Mouse (Mus musculus) forebrain, embryonic 15.5 days (tissue): ENCODE data around the gene 2010300C02Rik. TPM values are rescaled to one million over a fixed set of nuclear protein-coding genes. Genes with fewer than 3 reads are reported as not detected.

Experiments
- ATAC-seq: fragments of 200-750 bp; cut with Nextera tagmentation; replicated peaks from 2 replicates; pipeline ENCODE4 v1.8.0; 2017; ENCODE audit warnings: mild to moderate bottlenecking, moderate TSS enrichment, moderate library complexity
- H3K27ac ChIP-seq: fragments of 300-500 bp; sonication (generic); replicated peaks from 2 replicates; pipeline ENCODE4 v1.5.1; 2015; ENCODE audit warnings: mild to moderate bottlenecking, inconsistent platforms
- H3K27me3 ChIP-seq: fragments of 300-500 bp; sonication (generic); 2 replicates; pipeline ENCODE4 v1.6.1; 2015; ENCODE audit warnings: inconsistent platforms
- H3K36me3 ChIP-seq: fragments of 300-500 bp; sonication (generic); 2 replicates; pipeline ENCODE4 v1.6.1; 2015; ENCODE audit warnings: mild to moderate bottlenecking, inconsistent platforms
- H3K4me1 ChIP-seq: fragments of 300-500 bp; sonication (generic); 2 replicates; pipeline ENCODE4 v1.6.1; 2015; ENCODE audit warnings: inconsistent platforms
- H3K4me2 ChIP-seq: fragments of 300-500 bp; sonication (generic); replicated peaks from 2 replicates; pipeline ENCODE4 v1.6.1; 2015; ENCODE audit warnings: mild to moderate bottlenecking, inconsistent platforms
- H3K4me3 ChIP-seq: fragments of 300-500 bp; sonication (generic); 2 replicates; pipeline ENCODE4 v1.5.1; 2015; ENCODE audit warnings: mild to moderate bottlenecking, inconsistent platforms
- H3K9ac ChIP-seq: fragments of 300-500 bp; sonication (generic); replicated peaks from 2 replicates; pipeline ENCODE4 v1.6.1; 2015; ENCODE audit warnings: mild to moderate bottlenecking, inconsistent platforms
- H3K9me3 ChIP-seq: fragments of 300-500 bp; sonication (generic); 2 replicates; pipeline ENCODE4 v1.6.1; 2016; ENCODE audit warnings: inconsistent platforms
- WGBS: fragments of 180-500 bp; shearing (Covaris S2); methylation state at CpG from one replicate; pipeline ENCODE4 v1.1.7; 2015; ENCODE audit warnings: mixed read lengths; 5-methylcytosine and 5-hydroxymethylcytosine counted together
- polyA plus RNA-seq: library from polyadenylated mRNA; unstranded; fragments of >200 nt; fragmentation: Nextera tagmentation; extraction: Ambion mirVana; gene quantifications from 2 replicates; pipeline ENCODE4 v1.2.1, GENCODE M21; 2015

2010300C02Rik gene
- polyA plus RNA-seq, 1 experiment from 2014 or later, result 2.9 TPM

DNA sequence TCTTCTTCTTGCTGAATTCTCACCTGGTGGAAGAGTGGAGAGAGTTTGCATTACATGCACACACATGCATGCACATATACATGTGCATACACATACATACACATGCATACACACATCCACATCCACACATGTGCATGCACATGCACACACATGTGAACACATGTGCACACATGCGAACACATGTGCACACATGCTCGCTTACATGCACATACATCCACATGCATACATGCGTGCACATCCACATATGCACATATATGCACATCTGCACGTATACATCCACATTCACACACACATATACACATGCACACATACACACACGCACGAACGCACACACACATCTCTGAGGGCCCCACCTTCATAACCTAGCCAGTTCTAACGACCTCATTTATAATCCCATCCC lies 136.7 kb downstream of the 2010300C02Rik start:
- Histone ChIP-seq H3K27me3 (no peaks in the 10 kb centered on the region), H3K36me3 (no peaks in the 10 kb centered on the region), H3K4me1 (no peaks in the 10 kb centered on the region), H3K9me3 (no peaks in the 10 kb centered on the region), H3K9ac (no peak overlapping the region), H3K27ac (no peak overlapping the region), H3K4me2 (no peak overlapping the region), H3K4me3 (no peak overlapping the region)
- no peak for ATAC-seq
- WGBS, result 93% methylated on average over 8 of the region's 8 CpGs

DNA sequence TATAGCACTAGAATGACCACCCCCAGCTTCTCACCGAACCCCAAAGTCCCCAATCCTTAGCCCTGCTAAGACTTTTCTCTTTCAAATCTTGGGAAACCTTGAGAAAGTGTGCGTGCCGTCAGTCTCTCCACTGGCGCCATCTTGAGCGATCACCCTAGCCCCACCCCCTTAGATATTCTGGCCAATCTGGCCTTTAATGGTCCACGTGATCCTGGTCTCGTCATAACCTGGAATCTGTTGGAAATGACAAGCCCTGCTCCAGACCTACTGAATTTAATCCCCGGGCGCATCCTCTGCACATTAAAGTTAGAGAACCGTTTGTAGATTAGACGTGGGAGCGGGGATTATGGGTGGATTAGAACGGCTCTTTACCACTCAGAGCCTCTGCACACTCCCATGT lies 140.2 kb downstream of the 2010300C02Rik start:
- ATAC-seq, result no peak
- WGBS, result 94% methylated on average over 13 of the region's 13 CpGs
- H3K9ac ChIP-seq, result no peak overlapping the region

GRCm38 (mm10) chr1:37572528-37573272 lies 147.2 kb downstream of the 2010300C02Rik start:
- ATAC-seq, result no peak
- Histone ChIP-seq H3K27me3 (no peaks in the 10 kb centered on the region), H3K36me3 (no peaks in the 10 kb centered on the region), H3K9me3 (no peaks in the 10 kb centered on the region), H3K4me2 (no peak overlapping the region), H3K4me1 (no peaks in the 10 kb centered on the region), H3K4me3 (no peak overlapping the region), H3K9ac (no peak overlapping the region), H3K27ac (no peak overlapping the region)
- 84% methylated on average over 10 of the region's 10 CpGs for WGBS

More for the DNA sequence above, 140.2 kb downstream of the 2010300C02Rik start:
- no peak overlapping the region for H3K4me3 ChIP-seq
- H3K27ac ChIP-seq, result no peak overlapping the region
- no peak overlapping the region for H3K4me2 ChIP-seq
- no peaks in the 10 kb centered on the region for H3K9me3 ChIP-seq
- no peaks in the 10 kb centered on the region for H3K4me1 ChIP-seq
- H3K36me3 ChIP-seq, result no peaks in the 10 kb centered on the region
- no peaks in the 10 kb centered on the region for H3K27me3 ChIP-seq

GRCm38 (mm10) chr1:37568379-37568778 lies 151.5 kb downstream of the 2010300C02Rik start:
- WGBS, result 97% methylated on average over 1 of the region's 1 CpGs
- no peak for ATAC-seq

DNA sequence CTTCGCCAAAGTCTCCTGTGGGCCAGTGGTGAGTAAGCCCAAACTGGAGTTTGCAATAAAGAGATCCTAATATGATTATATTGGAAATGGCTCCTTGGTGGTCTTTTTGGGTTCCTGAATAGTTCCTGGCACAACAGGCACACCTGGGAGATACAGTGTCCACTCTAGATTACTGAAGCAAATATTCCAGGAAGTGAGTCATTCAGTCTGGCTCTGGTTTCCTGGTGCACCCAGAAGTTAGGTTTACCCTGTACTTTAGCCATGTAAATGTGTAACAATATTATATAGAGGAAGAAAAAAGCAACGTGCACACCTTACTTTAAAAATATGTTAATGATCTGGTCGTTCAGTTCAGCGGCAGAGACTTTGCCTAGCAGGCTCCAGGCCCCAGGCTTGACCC lies 153.1 kb downstream of the 2010300C02Rik start:
- H3K27ac ChIP-seq, result no peak overlapping the region
- no peak overlapping the region for H3K9ac ChIP-seq
- H3K4me2 ChIP-seq, result no peak overlapping the region
- ATAC-seq, result no peak
- H3K36me3 ChIP-seq, result no peaks in the 10 kb centered on the region
- H3K4me3 ChIP-seq, result no peak overlapping the region
- H3K27me3 ChIP-seq, result no peaks in the 10 kb centered on the region
- 89% methylated on average over 4 of the region's 4 CpGs for WGBS
- H3K4me1 ChIP-seq, result no peaks in the 10 kb centered on the region
- H3K9me3 ChIP-seq, result no peaks in the 10 kb centered on the region

More at GRCm38 (mm10) chr1:37568379-37568778, 151.5 kb downstream of the 2010300C02Rik start:
- Histone ChIP-seq H3K9ac (no peak overlapping the region), H3K9me3 (no peaks in the 10 kb centered on the region), H3K4me3 (no peak overlapping the region), H3K36me3 (no peaks in the 10 kb centered on the region), H3K27me3 (no peaks in the 10 kb centered on the region), H3K4me1 (no peaks in the 10 kb centered on the region), H3K4me2 (no peak overlapping the region), H3K27ac (no peak overlapping the region)

GRCm38 (mm10) chr1:37566344-37566743 lies 153.5 kb downstream of the 2010300C02Rik start:
- Histone ChIP-seq H3K27ac (no peak overlapping the region), H3K27me3 (no peaks in the 10 kb centered on the region), H3K4me3 (no peak overlapping the region), H3K36me3 (no peaks in the 10 kb centered on the region), H3K9me3 (no peaks in the 10 kb centered on the region), H3K4me2 (no peak overlapping the region), H3K4me1 (no peaks in the 10 kb centered on the region), H3K9ac (no peak overlapping the region)
- 87% methylated on average over 2 of the region's 2 CpGs for WGBS
- no peak for ATAC-seq

DNA sequence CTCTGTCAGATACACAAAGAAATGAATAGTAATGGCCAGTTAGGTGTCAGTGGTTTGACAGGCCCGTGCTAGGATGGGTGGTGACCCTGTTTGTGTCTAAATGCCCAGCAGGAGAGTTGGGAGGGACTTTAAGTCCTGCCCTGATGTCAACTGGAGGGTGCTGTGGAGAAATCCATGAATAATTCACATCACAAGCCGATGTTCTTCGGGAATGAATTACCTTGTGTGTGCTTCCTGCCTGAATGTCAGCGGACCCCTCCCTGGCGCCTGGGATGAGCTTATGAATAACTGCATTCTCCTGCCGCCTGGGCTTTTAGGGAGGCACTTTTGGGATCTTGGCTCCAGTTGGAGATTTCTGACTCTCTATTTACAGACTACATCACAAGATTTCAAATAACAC lies 154.5 kb downstream of the 2010300C02Rik start:
- no peak for ATAC-seq
- H3K4me2 ChIP-seq, result no peak overlapping the region
- no peaks in the 10 kb centered on the region for H3K4me1 ChIP-seq
- H3K4me3 ChIP-seq, result no peak overlapping the region
- H3K9ac ChIP-seq, result no peak overlapping the region
- no peak overlapping the region for H3K27ac ChIP-seq
- no peaks in the 10 kb centered on the region for H3K9me3 ChIP-seq
- H3K36me3 ChIP-seq, result no peaks in the 10 kb centered on the region
- no peaks in the 10 kb centered on the region for H3K27me3 ChIP-seq
- 48% methylated on average over 6 of the region's 6 CpGs for WGBS

DNA sequence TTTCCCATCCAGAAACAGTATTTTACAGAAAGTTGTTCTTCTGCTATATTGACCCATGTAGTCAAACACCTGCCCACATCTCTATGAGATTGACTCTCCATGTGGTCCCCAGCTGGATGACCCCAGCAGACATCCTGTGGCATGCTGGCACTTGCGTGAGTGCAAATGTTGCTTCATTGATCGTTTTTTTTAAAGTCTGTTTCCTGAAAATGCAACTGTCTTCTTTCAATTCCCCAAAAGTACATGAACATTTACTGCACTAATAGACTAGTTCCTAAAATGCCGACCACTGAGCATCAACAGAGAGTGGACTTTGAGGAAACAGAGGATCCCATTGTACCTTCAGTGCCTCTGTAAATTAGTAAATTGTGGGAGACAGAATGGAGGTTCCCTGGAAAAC lies 157.9 kb downstream of the 2010300C02Rik start:
- Histone ChIP-seq H3K9ac (no peak overlapping the region), H3K36me3 (no peaks in the 10 kb centered on the region), H3K9me3 (no peaks in the 10 kb centered on the region), H3K27me3 (no peaks in the 10 kb centered on the region), H3K4me1 (no peaks in the 10 kb centered on the region), H3K4me3 (no peak overlapping the region), H3K4me2 (no peak overlapping the region), H3K27ac (no peak overlapping the region)
- ATAC-seq, result no peak
- WGBS, result 96% methylated on average over 3 of the region's 3 CpGs

Other genes with a start within 250 kb of the 2010300C02Rik start
- gene Mgat4a, start 179.1 kb downstream of the 2010300C02Rik start, polyA plus RNA-seq, result 6.2 and 7.2 TPM in 2 replicates
- 21.1 and 22.4 TPM in 2 replicates for gene Tsga10, start 146.3 kb upstream of the 2010300C02Rik start, polyA plus RNA-seq
- gene Lipt1, start 151.7 kb upstream of the 2010300C02Rik start, polyA plus RNA-seq, result 6.3 and 8.1 TPM in 2 replicates
- 15.9 and 17.6 TPM in 2 replicates for gene Mitd1, start 170.3 kb upstream of the 2010300C02Rik start, polyA plus RNA-seq
- 242 and 244 TPM in 2 replicates for gene Mrpl30, start 170.4 kb upstream of the 2010300C02Rik start, polyA plus RNA-seq
- not detected in 2 replicates for gene Lyg2, start 196.4 kb upstream of the 2010300C02Rik start, polyA plus RNA-seq
- gene Lyg1, start 237.7 kb upstream of the 2010300C02Rik start, polyA plus RNA-seq, result not detected in 2 replicates